Mouse (Mus musculus) lung, postnatal 0 days (tissue): ENCODE data around the gene Prkar2b. TPM values are rescaled to one million over a fixed set of nuclear protein-coding genes. Genes with fewer than 3 reads are reported as not detected.

Experiments
- ATAC-seq: fragments of 200-750 bp; cut with Nextera tagmentation; 2 replicates; pipeline ENCODE4 v1.8.0; 2017; ENCODE audit warnings: moderate library complexity
- DNase-seq: peaks from one replicate; pipeline ENCODE4 v3.0.0-alpha.2; 2016; ENCODE audit warnings: low spot score
- H3K27ac ChIP-seq: fragments of 300-500 bp; sonication (generic); 2 replicates; pipeline ENCODE4 v1.5.1; 2014; ENCODE audit warnings: antibody characterized with exemption, mild to moderate bottlenecking, low read length, mixed read lengths
- H3K27me3 ChIP-seq: fragments of 300-500 bp; sonication (generic); replicated peaks from 2 replicates; pipeline ENCODE4 v1.6.1; 2014; ENCODE audit warnings: low read length, mixed read lengths; ENCODE audit not compliant: insufficient read depth
- H3K36me3 ChIP-seq: fragments of 300-500 bp; sonication (generic); 2 replicates; pipeline ENCODE4 v1.6.1; 2014; ENCODE audit warnings: low read length, mixed read lengths; ENCODE audit not compliant: insufficient read depth
- H3K4me1 ChIP-seq: fragments of 300-500 bp; sonication (generic); 2 replicates; pipeline ENCODE4 v1.6.1; 2014; ENCODE audit warnings: antibody characterized with exemption, low read depth, low read length, mixed read lengths; ENCODE audit not compliant: insufficient read depth
- H3K4me2 ChIP-seq: fragments of 300-500 bp; sonication (generic); replicated peaks from 2 replicates; pipeline ENCODE4 v1.6.1; 2014; ENCODE audit warnings: low read depth, mild to moderate bottlenecking, low read length, moderate library complexity, mixed read lengths
- H3K4me3 ChIP-seq: fragments of 300-500 bp; sonication (generic); 2 replicates; pipeline ENCODE4 v1.5.1; 2014; ENCODE audit warnings: low read depth, low read length
- H3K9ac ChIP-seq: fragments of 300-500 bp; sonication (generic); replicated peaks from 2 replicates; pipeline ENCODE4 v1.6.1; 2014; ENCODE audit warnings: low read depth, mild to moderate bottlenecking
- H3K9me3 ChIP-seq: fragments of 300-500 bp; sonication (generic); 2 replicates; pipeline ENCODE4 v1.6.1; 2016; ENCODE audit warnings: low read length, mixed read lengths
- CTCF ChIP-seq: IDR thresholded peaks from 2 replicates; pipeline ENCODE4 v1.5.1; 2016; ENCODE audit warnings: antibody characterized with exemption, mild to moderate bottlenecking
- EP300 ChIP-seq: IDR thresholded peaks from 2 replicates; pipeline ENCODE4 v1.6.1; 2016; ENCODE audit warnings: antibody characterized with exemption, mild to moderate bottlenecking, control low read depth
- WGBS: fragments of 180-500 bp; shearing (Covaris S2); extraction: QIAGEN DNeasy Blood & Tissue Kit; methylation state at CpG from one replicate; pipeline ENCODE4 v1.1.7; 2014; 5-methylcytosine and 5-hydroxymethylcytosine counted together
- polyA plus RNA-seq: library from polyadenylated mRNA; unstranded; fragments of >200 nt; fragmentation: Nextera tagmentation; extraction: Ambion mirVana; gene quantifications from 2 replicates; pipeline ENCODE4 v1.2.1, GENCODE M21; 2015

The Prkar2b gene
- polyA plus RNA-seq, 1 experiment from 2014 or later: 11.0 TPM

DNA sequence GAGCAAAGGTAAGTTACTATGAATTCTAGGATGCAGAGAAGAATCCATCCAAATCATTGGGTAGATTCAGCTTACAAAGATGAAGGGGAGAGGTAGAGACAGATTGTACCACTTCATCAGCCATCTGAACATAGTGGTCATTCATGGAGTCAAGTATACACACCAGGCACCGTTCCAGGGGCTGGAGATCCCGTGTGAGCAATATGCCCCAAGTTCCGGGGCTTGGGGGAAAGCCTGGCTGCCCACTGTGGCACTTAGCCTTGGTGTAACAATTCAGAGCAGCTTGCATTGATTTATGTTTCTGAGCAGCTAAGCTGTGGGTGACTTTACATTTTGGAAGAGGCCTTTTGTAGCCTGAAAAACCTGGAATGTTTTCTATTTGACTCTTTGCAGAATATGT, 24.8 kb upstream of the Prkar2b start:
- ATAC-seq (no peak), DNase-seq (no peak)
- Histone ChIP-seq H3K4me3 (no peak overlapping the region), H3K9ac (no peak overlapping the region), H3K9me3 (no peaks in the 10 kb centered on the region), H3K4me2 (no peak overlapping the region), H3K36me3 (no peaks in the 10 kb centered on the region), H3K4me1 (no peaks in the 10 kb centered on the region), H3K27ac (no peak overlapping the region), H3K27me3 (no peaks in the 10 kb centered on the region)
- 68% methylated on average over 3 of the region's 3 CpGs for WGBS
- TF ChIP-seq CTCF (no peak), EP300 (no peak)

DNA sequence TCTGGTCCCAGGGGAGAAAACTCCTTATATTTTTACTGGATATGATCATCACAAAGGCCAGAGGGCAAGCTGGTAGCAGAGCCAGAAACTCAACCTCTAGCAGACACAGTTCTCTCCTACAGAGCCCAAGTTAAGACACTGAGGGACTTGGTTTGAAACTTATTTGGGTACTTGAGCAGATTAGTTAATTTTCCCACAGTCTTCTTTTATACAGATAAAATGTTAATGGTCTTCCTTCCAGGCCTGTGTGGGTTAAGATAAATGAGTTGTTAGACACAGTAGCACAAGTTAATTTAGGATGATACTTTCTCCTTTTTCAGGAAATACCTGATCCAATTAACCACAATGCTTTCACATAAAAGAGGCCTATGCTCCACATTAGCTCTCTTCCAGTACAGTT, 24.1 kb upstream of the Prkar2b start:
- no peak for ATAC-seq
- no peak overlapping the region for H3K27ac ChIP-seq
- H3K9ac ChIP-seq: no peak overlapping the region
- H3K4me2 ChIP-seq: no peak overlapping the region
- DNase-seq: no peak
- H3K4me1 ChIP-seq: no peaks in the 10 kb centered on the region
- H3K36me3 ChIP-seq: no peaks in the 10 kb centered on the region
- H3K27me3 ChIP-seq: no peaks in the 10 kb centered on the region
- no peaks in the 10 kb centered on the region for H3K9me3 ChIP-seq
- no peak for TF ChIP-seq CTCF
- no peak for TF ChIP-seq EP300
- no peak overlapping the region for H3K4me3 ChIP-seq

DNA sequence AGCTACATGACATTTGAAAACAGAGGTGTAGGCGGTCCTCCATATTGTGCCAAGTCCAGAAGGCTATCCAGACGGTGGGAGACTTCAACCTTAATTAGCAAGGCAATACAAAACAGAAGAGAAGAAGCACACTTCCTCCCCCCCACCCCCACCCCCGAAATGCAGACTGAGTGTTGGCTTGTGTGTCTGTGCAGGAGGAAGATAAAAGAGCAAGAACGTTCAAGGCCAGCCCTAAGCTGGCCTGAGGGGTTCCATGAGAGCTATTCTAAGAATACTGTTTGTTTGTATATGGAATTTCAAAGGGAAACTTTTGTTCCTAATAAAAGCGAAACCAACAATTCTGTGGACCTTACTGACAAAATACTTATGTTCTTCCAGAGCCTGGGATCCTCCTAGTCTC, 23.5 kb upstream of the Prkar2b start:
- Histone ChIP-seq H3K36me3 (no peaks in the 10 kb centered on the region), H3K9me3 (no peaks in the 10 kb centered on the region), H3K9ac (no peak overlapping the region), H3K4me3 (no peak overlapping the region), H3K4me2 (no peak overlapping the region), H3K27ac (no peak overlapping the region), H3K27me3 (no peaks in the 10 kb centered on the region), H3K4me1 (no peaks in the 10 kb centered on the region)
- ATAC-seq: no peak
- no peak for DNase-seq
- TF ChIP-seq EP300 (no peak), CTCF (no peak)
- WGBS: 43% methylated on average over 5 of the region's 5 CpGs

DNA sequence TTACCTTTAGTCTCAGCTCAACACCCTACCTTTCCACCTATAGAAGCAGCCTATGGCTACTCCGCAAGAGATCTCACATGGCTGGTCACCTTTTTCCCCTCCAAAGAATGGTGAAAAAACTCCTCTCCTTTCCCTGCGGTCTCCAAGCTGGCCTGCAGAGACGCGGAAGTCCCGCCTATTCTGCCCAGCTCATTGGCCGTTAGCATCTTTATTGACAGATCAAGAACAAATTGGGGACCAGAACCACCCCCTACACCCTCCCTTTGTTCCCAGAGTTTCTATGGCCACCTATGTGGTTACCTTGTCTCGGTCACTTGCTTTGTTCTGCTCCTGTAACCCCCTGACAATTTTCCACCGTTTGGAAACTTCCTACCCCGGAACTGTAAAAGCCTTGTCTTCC, 19.6 kb upstream of the Prkar2b start:
- ATAC-seq (no peak), DNase-seq (no peak)
- Histone ChIP-seq H3K9me3 (no peaks in the 10 kb centered on the region), H3K4me1 (no peaks in the 10 kb centered on the region), H3K36me3 (no peaks in the 10 kb centered on the region), H3K4me2 (no peak overlapping the region), H3K4me3 (no peak overlapping the region), H3K9ac (no peak overlapping the region), H3K27me3 (no peaks in the 10 kb centered on the region), H3K27ac (no peak overlapping the region)
- no peak for TF ChIP-seq CTCF
- TF ChIP-seq EP300: no peak
- WGBS: 79% methylated on average over 9 of the region's 9 CpGs

DNA sequence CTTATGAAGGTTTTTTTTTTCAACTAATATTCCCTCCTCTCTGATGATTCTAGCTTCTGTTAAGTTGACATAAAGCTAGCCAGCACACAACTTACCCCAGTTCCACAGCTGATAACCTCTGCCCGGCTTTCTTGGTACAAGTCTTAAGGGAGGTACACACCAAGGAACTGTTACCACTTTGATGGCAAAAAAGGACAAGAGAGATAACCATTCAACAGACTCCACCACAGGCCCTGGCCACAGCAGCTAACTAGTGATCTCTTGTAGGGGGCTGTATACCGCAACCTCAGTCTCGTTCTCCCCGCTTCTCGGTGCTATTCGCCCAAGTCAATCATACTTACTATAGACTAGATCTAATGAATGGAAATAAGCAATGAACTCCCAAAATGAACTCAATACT, 16.3 kb upstream of the Prkar2b start:
- Histone ChIP-seq H3K9me3 (no peaks in the 10 kb centered on the region), H3K4me2 (no peak overlapping the region), H3K36me3 (no peaks in the 10 kb centered on the region), H3K4me3 (no peak overlapping the region), H3K27me3 (no peaks in the 10 kb centered on the region), H3K4me1 (no peaks in the 10 kb centered on the region), H3K9ac (no peak overlapping the region), H3K27ac (no peak overlapping the region)
- ATAC-seq (no peak), DNase-seq (no peak)
- 94% methylated on average over 6 of the region's 6 CpGs for WGBS
- no peak for TF ChIP-seq EP300
- TF ChIP-seq CTCF: no peak

DNA sequence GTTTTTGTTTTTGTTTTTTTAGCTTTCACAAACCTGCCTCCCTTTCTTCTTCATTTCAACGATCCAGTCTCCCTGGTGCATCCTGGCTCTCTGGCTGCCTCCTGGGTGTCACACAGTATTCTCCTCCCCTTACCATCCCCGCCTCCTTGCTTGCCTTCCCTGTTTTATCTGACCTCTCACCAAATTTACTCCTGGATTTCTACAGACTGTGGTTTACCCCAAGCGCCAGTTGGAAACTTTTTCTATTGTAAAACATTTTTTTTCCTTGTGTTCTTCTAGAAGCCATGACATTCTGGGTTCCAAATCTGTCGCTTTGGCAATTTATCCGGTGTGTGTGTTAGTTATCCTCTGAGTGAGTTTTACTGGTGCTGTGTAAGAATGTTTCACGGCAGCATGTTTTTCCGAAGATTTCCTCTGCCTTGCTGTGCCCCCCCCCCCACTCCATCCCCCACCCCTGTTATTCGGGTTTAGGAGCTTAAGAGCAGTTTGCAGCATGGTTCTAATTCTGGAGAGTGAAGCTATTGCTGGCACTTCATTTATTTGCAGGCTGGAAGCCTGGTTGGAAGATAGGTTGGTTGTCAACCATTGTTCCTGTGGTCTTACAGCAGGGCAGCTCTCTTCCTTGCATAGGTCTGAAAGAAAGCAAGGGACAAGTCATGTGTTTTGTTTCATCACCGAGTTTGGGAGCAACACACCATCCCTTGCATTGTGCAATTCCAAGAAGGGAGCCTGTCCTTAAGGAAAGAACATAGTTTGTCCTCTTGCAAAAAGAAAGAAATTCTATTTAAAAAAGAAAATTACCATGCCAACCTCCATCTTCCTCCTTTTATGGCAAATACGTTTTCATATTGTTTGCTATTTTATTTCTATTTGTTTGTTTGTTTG, 15.0 kb upstream of the Prkar2b start:
- Histone ChIP-seq H3K4me2 (no peak overlapping the region), H3K9me3 (no peaks in the 10 kb centered on the region), H3K27me3 (no peaks in the 10 kb centered on the region), H3K27ac (no peak overlapping the region), H3K36me3 (no peaks in the 10 kb centered on the region), H3K9ac (no peak overlapping the region), H3K4me1 (no peaks in the 10 kb centered on the region), H3K4me3 (no peak overlapping the region)
- DNase-seq (peak; percentile 27), ATAC-seq (no peak)
- 65% methylated on average over 10 of the region's 10 CpGs for WGBS
- TF ChIP-seq EP300 (no peak), CTCF (no peak)
